Mouse (Mus musculus): Measurements from ENCODE around the gene Rln3.

The Rln3 gene

GRCm38 (mm10) chr8:84065457-84066072 lies 20.8 kb upstream of the Rln3 start:
- DNase-seq (ENCODE audit: low spot score in 2 of 2) = no peak

- no peak for DNase-seq (ENCODE audit: low spot score in 2 of 2)
Observed at GRCm38 (mm10) chr8:84065037-84065436, 20.2 kb upstream of the Rln3 start, which contains the start of gene Gm10643. TSS of gene Gm10643 (minus strand) at chr8:84065137.

GRCm38 (mm10) chr8:84063861-84064610 lies 19.2 kb upstream of the Rln3 start:
- no peak for DNase-seq (ENCODE audit: low spot score in 2 of 2)

GRCm38 (mm10) chr8:84060245-84060644 lies 15.4 kb upstream of the Rln3 start:
- no peak for DNase-seq (ENCODE audit: low spot score in 2 of 2)

- no peak for DNase-seq (ENCODE audit: low spot score in 2 of 2)
Observed at GRCm38 (mm10) chr8:84059226-84059625, 14.4 kb upstream of the Rln3 start.

- DNase-seq (ENCODE audit: low spot score in 2 of 2) = no peak
Observed at GRCm38 (mm10) chr8:84057827-84058226, 13.0 kb upstream of the Rln3 start.

- DNase-seq (ENCODE audit: low spot score in 2 of 2) = no peak
Observed at GRCm38 (mm10) chr8:84053229-84053628, 8.4 kb upstream of the Rln3 start.

GRCm38 (mm10) chr8:84052746-84053145 lies 7.9 kb upstream of the Rln3 start:
- DNase-seq (ENCODE audit: low spot score in 2 of 2) = peak; percentile 38 to 48

- DNase-seq (ENCODE audit: low spot score in 2 of 2) = no peak
Observed at GRCm38 (mm10) chr8:84048171-84048570, 3.4 kb upstream of the Rln3 start.

GRCm38 (mm10) chr8:84046505-84046904 lies 1.7 kb upstream of the Rln3 start:
- DNase-seq (ENCODE audit: low spot score in 2 of 2) = no peak

- DNase-seq (ENCODE audit: low spot score in 2 of 2) = no peak
Observed at GRCm38 (mm10) chr8:84044103-84044502, 697 bp downstream of the Rln3 start.

GRCm38 (mm10) chr8:84042948-84043342 lies 1.9 kb downstream of the Rln3 start:
- DNase-seq (ENCODE audit: low spot score in 2 of 2) = no peak

- peak; percentile 35 to 55 for DNase-seq (ENCODE audit: low spot score in 2 of 2)
Observed at GRCm38 (mm10) chr8:84042066-84042947, 2.5 kb downstream of the Rln3 start, which contains the start of gene Il27ra. TSS of gene Il27ra (minus strand) at chr8:84042589.

GRCm38 (mm10) chr8:84039050-84039449 lies 5.8 kb downstream of the Rln3 start:
- DNase-seq (ENCODE audit: low spot score in 2 of 2) = peak in 1 of 2 experiments; percentile 50

GRCm38 (mm10) chr8:84038015-84038414 lies 6.8 kb downstream of the Rln3 start:
- no peak for DNase-seq (ENCODE audit: low spot score in 2 of 2)

GRCm38 (mm10) chr8:84032777-84033176 lies 12.0 kb downstream of the Rln3 start:
- DNase-seq (ENCODE audit: low spot score in 2 of 2) = no peak

GRCm38 (mm10) chr8:84029272-84029671 lies 15.5 kb downstream of the Rln3 start:
- no peak for DNase-seq (ENCODE audit: low spot score in 2 of 2)

- DNase-seq (ENCODE audit: low spot score in 2 of 2) = no peak
Observed at GRCm38 (mm10) chr8:84027449-84027848, 17.4 kb downstream of the Rln3 start.

GRCm38 (mm10) chr8:84025863-84026262 lies 18.9 kb downstream of the Rln3 start:
- no peak for DNase-seq (ENCODE audit: low spot score in 2 of 2)

GRCm38 (mm10) chr8:84024171-84024570 lies 20.6 kb downstream of the Rln3 start:
- no peak for DNase-seq (ENCODE audit: low spot score in 2 of 2)

GRCm38 (mm10) chr8:84023631-84024030 lies 21.2 kb downstream of the Rln3 start:
- no peak for DNase-seq (ENCODE audit: low spot score in 2 of 2)

- DNase-seq (ENCODE audit: low spot score in 2 of 2) = peak; percentile 59 to 74
Observed at GRCm38 (mm10) chr8:84023085-84023484, 21.7 kb downstream of the Rln3 start.

All from urinary bladder, adult 18-20 months (tissue).